Mouse (Mus musculus): ENCODE measurements at regions not wholly inside any gene's neighbourhood (a gene's known extent, or its start where the extent isn't known, plus 50 kb on each side); places are given as distances from the start of the nearest gene placed in this dataset.

DNA sequence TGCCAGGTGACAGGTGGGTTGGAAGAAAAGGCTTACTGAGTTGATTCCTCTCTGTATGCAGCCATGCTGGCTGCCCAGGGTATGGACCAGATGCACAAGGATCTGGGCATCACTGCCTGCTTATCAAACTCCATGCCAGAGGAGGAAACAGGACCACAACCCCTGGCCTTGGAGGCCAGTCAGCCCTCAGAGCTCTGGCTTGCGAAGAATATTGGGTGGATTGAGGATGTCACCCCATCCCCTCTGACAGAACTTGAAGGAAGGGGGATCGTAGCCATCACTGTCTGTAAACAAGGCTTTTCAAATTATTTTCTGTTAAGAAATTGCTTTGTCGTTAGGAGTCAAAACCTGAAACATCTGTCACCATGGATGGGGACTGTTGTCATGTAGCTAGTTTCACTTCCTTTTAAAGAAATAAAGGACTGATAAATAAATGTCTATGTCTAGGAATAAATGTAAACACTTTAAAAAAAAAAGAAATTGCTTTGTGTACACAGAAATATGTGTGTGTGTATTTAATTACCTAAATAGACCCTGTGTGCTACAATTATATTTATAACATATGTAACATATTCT lies 55.0 kb upstream of the Tbl1xr1 start:
- DNase-seq, result no peak

DNA sequence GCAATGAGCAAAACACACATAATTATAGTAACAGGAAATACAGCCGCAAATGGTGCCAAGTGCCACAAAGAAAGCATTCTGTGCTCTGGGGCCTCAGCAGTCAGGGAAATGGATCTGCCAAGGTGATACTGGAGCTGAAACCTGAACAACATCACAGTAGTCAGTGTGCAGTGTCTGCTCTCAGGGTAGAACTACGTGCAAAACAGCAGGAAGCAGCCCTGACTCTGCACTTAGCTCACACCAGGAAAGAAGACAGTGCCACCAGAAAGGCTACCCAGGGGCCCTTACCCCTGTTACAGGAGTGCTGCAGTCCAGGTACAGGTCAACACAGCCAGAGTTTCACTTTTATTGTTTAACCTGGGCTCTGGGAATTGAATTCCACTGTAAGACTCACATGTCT lies 54.0 kb upstream of the Tbl1xr1 start:
- peak; percentile 7 to 27 for DNase-seq

DNA sequence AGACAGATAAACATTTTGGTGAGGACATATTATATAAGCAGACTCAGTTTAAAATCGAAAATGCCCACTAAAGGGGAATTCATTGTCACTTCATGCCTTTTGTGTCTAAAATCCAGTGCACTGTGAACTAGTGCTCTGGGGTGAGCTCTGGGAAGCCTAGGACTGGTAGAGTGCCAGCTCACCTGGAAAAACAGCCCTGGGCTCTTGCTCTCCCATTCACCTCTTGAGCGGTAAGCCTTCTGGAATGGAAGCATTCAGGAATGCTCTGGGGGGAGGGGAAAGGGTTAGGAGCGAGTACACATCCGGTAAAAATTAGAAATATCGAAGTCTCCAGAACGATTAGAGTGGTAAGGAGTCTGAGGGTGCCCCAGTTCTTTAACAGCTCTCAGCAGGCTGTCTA lies 53.4 kb upstream of the Tbl1xr1 start:
- peak; percentile 70 to 83 for DNase-seq

DNA sequence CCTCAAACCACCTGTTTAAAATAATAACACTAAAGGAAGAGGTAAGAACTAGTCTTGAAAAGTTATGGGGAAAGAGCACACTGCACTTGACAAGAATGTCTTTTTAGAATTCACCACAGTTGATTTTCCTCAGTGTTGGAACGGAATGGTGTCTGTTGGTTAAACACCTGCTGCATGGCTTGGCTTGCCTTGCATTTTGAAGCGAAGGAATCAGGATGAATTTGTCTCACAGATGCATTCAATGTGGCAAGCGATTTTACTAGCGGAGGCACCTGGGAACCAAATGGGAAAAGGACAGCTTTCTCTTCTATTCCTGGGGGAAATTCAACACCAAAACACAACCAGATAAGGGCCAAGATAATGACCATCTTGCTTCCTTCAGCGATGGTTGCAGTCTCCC lies 52.9 kb upstream of the Tbl1xr1 start:
- DNase-seq, result no peak

DNA sequence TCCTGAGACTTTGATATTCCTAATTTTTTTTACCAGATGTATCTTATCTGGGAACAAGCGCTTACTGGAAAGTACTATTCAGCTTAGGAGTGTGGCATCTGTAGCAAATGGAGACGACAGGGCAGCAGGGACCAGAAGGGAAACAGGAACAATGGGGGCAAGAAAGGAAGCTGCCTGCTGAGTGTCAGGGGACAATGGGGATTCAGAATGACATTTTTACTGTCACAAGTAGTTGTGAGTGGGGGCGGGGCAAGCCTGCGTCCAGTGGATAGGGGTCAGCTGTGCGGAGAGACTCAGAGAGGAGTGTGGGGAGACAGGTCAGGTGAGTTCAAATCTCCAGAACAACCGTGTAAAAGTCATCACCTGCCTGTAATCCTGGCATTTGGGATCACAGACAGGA lies 52.3 kb upstream of the Tbl1xr1 start:
- DNase-seq, result no peak

DNA sequence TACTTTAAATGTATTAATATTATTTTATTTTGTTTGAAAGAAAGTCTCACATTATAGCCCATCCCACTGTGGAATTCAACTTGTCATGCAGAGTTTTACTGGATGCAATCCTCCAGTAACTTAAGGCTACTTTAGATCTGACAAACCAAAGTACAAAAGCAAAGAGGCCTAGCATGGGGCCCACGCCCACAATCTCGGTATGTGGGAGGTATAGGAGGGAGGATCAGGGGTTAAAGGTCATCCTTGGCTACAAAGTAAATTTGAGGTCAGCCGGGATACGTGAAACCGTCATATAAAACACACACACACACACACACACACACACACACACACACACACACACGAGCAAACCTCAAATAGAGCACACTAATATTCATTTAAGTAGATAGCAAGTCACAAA lies 51.3 kb upstream of the Tbl1xr1 start:
- DNase-seq, result no peak

DNA sequence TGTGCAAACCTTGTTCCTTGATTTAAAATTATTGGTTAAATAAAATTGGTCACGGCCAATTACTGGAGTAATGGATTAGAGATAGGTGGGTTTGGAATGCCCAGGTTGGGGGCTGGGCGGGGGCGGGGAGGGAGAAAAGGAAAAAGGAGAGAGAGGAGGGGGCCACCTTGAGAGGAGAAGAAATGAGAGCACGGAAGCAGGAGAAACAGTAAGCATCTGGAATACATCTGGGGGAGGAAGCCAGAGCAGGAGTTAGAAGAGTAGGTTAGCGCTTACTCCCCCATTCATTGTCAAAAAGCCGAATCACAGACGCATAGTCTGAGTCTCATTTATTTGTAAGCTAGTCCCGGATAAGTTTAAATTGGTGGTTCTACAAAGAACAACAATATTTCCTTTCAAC lies 50.8 kb upstream of the Tbl1xr1 start:
- DNase-seq, result no peak

Measured in kidney, adult 8-10 months (tissue).